Mouse (Mus musculus) stomach, embryonic 16.5 days (tissue): ENCODE results near the gene Add2. TPM values are rescaled to one million over a fixed set of nuclear protein-coding genes. Genes with fewer than 3 reads are reported as not detected.
A peak's percentile ranks its signal among the peaks of the same experiment; 100 is the strongest.
"Not testable (repeated sequence)": the region's sequence is repeated elsewhere in the genome, so short reads cannot be mapped to it uniquely, and the experiment has no call there.

Experiments
- ATAC-seq: fragments of 200-750 bp; cut with Nextera tagmentation; 2 replicates; pipeline ENCODE4 v1.8.0; 2017; ENCODE audit warnings: moderate number of reproducible peaks, moderate TSS enrichment; ENCODE audit not compliant: insufficient read depth, low FRiP score
- H3K27ac ChIP-seq: fragments of 300-500 bp; sonication (generic); 2 replicates; pipeline ENCODE4 v1.5.1; 2014; ENCODE audit warnings: low read length
- H3K27me3 ChIP-seq: fragments of 300-500 bp; sonication (generic); 2 replicates; pipeline ENCODE4 v1.6.1; 2014; ENCODE audit warnings: low read length, control low read depth, mixed read lengths; ENCODE audit not compliant: control insufficient read depth, insufficient read depth
- H3K36me3 ChIP-seq: fragments of 300-500 bp; sonication (generic); 2 replicates; pipeline ENCODE4 v1.6.1; 2014; ENCODE audit warnings: low read length; ENCODE audit not compliant: control insufficient read depth, insufficient read depth
- H3K4me1 ChIP-seq: fragments of 300-500 bp; sonication (generic); 2 replicates; pipeline ENCODE4 v1.6.1; 2014; ENCODE audit warnings: low read length, control low read depth, mixed read lengths; ENCODE audit not compliant: control insufficient read depth, insufficient read depth
- H3K4me2 ChIP-seq: fragments of 300-500 bp; sonication (generic); 2 replicates; pipeline ENCODE4 v1.6.1; 2014; ENCODE audit warnings: low read depth, low read length, mixed read lengths
- H3K4me3 ChIP-seq: fragments of 300-500 bp; sonication (generic); replicated peaks from 2 replicates; pipeline ENCODE4 v1.5.1; 2014; ENCODE audit warnings: mild to moderate bottlenecking, low read length
- H3K9ac ChIP-seq: fragments of 300-500 bp; sonication (generic); 2 replicates; pipeline ENCODE4 v1.6.1; 2014; ENCODE audit warnings: low read length
- H3K9me3 ChIP-seq: fragments of 300-500 bp; sonication (generic); replicated peaks from 2 replicates; pipeline ENCODE4 v1.6.1; 2016; ENCODE audit warnings: low read length, control low read depth; ENCODE audit not compliant: control insufficient read depth
- WGBS: fragments of 180-500 bp; shearing (Covaris S2); extraction: QIAGEN DNeasy Blood & Tissue Kit; methylation state at CpG from one replicate; pipeline ENCODE4 v1.1.7; 2014; 5-methylcytosine and 5-hydroxymethylcytosine counted together
- polyA plus RNA-seq: library from polyadenylated mRNA; unstranded; fragments of >200 nt; fragmentation: Nextera tagmentation; extraction: Ambion mirVana; gene quantifications from 2 replicates; pipeline ENCODE4 v1.2.1, GENCODE M21; 2015

Add2 gene
- 7.5 and 8.6 TPM in 2 replicates for polyA plus RNA-seq

DNA sequence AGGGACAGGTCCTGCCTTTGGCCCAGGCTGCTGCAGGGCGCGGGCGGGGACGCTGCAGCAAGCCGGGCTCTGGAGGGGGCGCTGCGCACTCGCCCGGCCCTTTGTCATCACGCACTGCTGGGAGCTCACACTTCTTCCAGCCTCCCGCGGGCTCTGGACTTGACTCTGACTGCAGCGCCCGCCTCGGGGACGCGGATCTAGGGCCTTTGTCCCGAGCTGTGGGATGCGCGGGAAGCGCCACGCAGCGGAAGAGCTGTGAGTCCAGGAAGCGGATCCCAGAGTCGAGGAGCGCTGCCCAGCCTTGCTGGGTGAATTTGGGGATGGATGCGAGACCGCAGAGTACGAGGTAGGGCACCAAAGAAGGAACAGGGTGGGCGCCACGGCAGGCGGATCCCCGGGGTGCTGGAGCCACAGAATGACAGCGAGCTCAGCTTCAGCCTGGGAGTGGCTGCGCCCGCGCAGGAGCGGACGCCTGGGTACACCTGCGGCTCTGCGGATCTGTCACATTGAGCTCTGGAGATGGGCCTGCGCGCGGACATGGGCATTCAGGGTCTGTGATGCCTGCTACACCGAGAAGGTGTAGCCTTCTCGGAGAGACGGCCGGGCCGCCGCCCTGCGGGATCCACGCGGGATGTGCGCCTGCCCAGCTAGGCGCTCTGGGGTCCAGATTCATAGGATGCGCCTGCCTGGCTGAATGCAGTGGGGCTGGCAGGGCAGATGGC lies at the start of gene Add2:
Gene Add2 (plus strand): TSS at position 81 of the 722 bp plus-strand sequence.
- Histone ChIP-seq H3K27ac (no peak within 1 kb of the TSS), H3K36me3 (no peaks in the 10 kb centered on the region), H3K27me3 (peaks cover 23% of the 10 kb centered on the region), H3K4me2 (peak within 1 kb of the TSS; percentile 89), H3K4me1 (no peaks in the 10 kb centered on the region), H3K9me3 (no peaks in the 10 kb centered on the region), H3K9ac (peak within 1 kb of the TSS; percentile 69), H3K4me3 (peak within 1 kb of the TSS; percentile 51)
- ATAC-seq, result peak; percentile 40; the same call in 1 of the 2 replicates
- WGBS, result 1% methylated on average over 56 of the region's 56 CpGs

DNA sequence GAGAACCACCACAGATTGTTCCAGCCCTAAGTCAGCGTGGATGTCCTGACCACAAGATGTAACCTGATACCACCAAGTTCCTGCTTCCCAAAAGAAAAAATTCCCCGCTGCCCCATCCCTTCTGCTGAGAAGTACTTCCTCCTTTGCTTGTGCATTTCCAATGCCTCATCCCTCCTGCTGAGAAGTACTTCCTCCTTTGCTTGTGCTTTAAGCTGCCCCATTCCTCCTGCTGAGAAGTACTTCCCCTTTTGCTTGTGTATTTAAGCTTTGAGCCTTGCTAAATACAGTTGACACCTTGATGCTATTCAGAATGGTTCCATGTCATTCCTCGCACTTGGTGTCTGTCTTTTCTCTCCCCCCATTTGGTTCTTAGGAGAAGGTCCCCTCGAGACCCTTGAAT lies 49.7 kb upstream of the Add2 start:
- 79% methylated on average over 4 of the region's 4 CpGs for WGBS
- H3K9me3 ChIP-seq, H3K36me3 ChIP-seq, H3K4me2 ChIP-seq, H3K27ac ChIP-seq, H3K27me3 ChIP-seq, H3K9ac ChIP-seq, H3K4me3 ChIP-seq, H3K4me1 ChIP-seq, ATAC-seq: not testable (repeated sequence)

DNA sequence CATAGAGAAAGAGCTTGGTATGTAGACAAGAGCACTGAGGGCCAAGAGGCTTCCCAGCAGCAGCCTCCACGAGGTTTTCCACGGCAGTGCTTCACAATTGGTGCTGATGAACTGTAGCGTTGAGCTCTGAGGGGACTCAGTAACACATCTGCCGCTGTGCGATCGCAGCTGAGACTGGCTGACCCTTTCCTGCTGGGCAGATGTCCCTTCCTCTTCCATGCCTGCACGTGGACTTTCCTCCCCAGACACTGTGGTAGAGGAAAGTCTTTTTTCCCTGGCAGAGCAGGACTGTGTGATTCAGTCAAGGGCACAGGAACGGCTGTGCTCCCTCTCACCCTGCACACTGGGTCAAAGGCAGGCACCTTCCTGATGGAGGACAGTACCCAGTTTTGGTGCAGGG lies 44.1 kb upstream of the Add2 start:
- WGBS, result 78% methylated on average over 8 of the region's 8 CpGs
- Histone ChIP-seq H3K9me3 (no peaks in the 10 kb centered on the region), H3K36me3 (no peaks in the 10 kb centered on the region), H3K9ac (no peak overlapping the region), H3K4me2 (no peak overlapping the region), H3K4me3 (no peak overlapping the region), H3K4me1 (no peaks in the 10 kb centered on the region), H3K27ac (no peak overlapping the region), H3K27me3 (no peaks in the 10 kb centered on the region)
- no peak for ATAC-seq

DNA sequence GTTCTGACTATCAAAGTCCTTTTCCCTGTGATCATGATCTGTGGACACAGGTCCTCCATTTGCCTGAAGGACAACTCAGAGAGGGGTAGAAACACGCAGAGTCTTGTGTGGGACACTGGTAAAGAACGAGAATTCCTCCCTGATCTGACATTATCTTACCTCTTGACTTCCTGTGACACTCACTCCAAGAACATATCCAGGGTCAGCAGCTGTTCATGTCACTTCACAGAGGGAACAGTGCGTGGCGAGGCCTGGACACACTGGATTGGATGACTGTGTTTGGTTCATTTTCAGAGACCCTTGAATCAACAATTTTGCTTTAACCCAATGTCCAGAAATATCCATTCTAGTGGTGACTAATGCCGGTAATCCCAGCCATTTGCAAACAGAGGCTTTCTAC lies 38.9 kb upstream of the Add2 start:
- WGBS, result 76% methylated on average over 5 of the region's 5 CpGs
- not testable (repeated sequence) for H3K4me2 ChIP-seq

DNA sequence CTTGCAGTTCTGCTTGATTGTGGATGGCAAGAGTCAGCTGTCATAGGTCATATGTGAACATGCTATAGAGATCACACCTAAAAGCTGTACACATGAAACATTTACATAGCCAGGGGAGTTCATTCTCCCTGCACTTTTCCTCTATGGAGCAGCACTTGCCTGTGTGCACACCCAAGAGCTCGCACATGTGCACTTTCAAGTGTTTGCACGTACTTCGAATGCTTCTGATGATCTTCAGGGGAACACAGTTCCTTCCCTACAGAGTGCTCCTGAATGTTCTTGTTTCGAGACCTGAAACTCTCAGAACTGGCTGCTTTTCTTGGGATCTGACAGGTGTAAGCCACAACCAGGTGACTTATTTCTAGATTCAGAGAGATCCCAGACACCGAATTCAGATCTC lies 37.7 kb upstream of the Add2 start:
- WGBS, result 82% methylated on average over 5 of the region's 5 CpGs
- not testable (repeated sequence) for ATAC-seq

More for the DNA sequence above, 38.9 kb upstream of the Add2 start:
- not testable (repeated sequence) for H3K9ac ChIP-seq, H3K36me3 ChIP-seq, ATAC-seq, H3K4me1 ChIP-seq, H3K27me3 ChIP-seq, H3K4me3 ChIP-seq, H3K9me3 ChIP-seq, H3K27ac ChIP-seq

DNA sequence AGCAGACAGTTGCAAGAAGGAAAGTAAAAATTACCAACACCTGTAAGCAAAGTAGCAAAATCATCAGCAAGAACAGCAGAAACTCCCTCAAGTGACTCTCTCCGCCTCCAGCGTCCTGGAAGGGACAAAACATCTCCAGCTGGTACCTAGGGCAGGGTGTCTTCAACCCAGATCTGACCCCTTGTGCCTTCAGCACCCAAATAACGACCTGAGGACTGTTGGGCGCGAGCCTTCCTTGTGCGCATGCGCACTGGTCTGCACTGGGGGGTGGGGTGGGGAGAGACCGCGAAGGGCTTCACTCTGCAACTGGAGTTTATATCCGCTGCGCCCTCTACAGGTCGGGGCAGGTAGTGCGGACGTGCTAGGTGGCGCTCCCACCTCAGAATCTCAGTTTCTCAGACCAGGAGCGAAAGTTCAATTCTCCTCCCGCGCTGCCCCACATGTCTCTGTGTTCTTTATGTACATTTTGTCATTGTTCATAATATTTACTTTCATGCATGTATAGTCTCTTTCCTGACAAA lies 25.0 kb upstream of the Add2 start:
- no peak for ATAC-seq
- H3K9me3 ChIP-seq, result no peaks in the 10 kb centered on the region

More for the DNA sequence above, 37.7 kb upstream of the Add2 start:
- H3K9ac ChIP-seq, H3K4me2 ChIP-seq, H3K9me3 ChIP-seq, H3K27ac ChIP-seq, H3K36me3 ChIP-seq, H3K4me3 ChIP-seq, H3K27me3 ChIP-seq, H3K4me1 ChIP-seq: not testable (repeated sequence)

DNA sequence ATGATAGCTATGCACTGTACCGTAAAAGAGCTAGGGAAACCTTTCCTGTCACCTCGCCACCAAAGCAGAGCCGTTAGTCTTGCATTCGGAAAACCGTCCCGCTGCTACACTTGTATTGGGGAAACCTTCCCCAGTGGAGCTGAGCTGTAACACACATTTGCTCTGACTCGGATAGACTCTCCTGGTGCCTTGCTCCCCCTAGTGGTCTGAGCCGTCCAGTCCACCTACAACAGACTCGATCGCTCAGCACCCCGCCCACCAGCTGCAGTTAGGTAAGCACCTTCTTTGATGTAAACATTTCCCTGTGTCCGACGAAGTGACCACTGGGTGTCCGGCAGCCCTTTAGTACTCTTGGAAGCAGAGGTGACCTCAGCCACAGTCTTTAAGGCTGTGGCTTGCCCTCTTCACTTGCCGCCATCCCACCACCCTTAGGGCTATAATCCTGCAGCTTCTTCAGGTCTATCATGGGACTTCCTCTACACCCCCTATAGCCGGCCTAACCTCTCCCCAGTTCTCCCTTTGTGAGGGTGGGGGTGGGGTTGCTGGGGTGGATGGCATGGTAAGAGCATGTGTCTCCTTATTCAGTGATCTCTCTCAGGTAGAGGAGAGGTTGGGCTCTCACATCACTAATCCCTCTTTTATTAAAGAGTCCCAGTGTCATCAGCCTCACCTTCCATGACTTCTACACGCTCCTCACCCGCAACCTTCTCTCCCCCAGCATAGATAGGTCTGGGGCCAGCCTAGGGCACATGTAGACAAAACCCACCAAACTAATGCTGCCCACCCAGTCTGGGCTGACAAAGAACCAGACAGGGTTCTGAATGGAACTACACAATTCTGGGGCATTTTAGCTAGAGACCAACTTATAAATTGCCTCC lies 24.0 kb upstream of the Add2 start:
- Histone ChIP-seq H3K4me2 (peak overlapping the region; percentile 43), H3K9me3 (no peaks in the 10 kb centered on the region), H3K27ac (no peak overlapping the region), H3K9ac (no peak overlapping the region), H3K4me1 (0 out of 2 replicates have a peak, but pooled peaks cover 2% of the 10 kb centered on the region), H3K27me3 (no peaks in the 10 kb centered on the region), H3K36me3 (no peaks in the 10 kb centered on the region), H3K4me3 (no peak overlapping the region)
- 10% methylated on average over 18 of the region's 18 CpGs for WGBS
- peak; percentile 89 for ATAC-seq

More for the DNA sequence above, 25.0 kb upstream of the Add2 start:
- Histone ChIP-seq H3K36me3 (no peaks in the 10 kb centered on the region), H3K4me3 (no peak overlapping the region), H3K4me1 (0 out of 2 replicates have a peak, but pooled peaks cover 2% of the 10 kb centered on the region), H3K27ac (no peak overlapping the region), H3K27me3 (no peaks in the 10 kb centered on the region), H3K4me2 (no peak overlapping the region), H3K9ac (no peak overlapping the region)
- WGBS, result 67% methylated on average over 18 of the region's 18 CpGs

DNA sequence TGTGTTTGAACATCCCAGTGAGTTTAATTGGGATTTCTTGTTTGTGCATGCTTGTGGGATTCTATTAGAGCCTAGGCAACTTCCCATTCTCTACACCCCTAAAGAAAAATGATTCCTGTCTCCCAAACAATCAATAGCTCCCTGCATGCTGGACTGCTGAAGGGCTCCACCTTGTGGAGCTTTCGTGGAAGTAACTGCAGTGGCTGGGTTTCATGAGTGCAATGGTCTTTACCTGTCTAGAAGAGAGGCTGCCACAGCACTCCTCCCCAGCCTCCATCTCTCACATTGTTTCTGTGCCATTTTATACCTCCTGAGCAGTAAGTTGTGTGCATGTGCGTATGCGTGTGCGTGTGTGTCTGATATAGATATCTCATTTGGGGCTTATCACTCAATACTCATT lies 18.5 kb upstream of the Add2 start:
- Histone ChIP-seq H3K36me3 (no peaks in the 10 kb centered on the region), H3K4me2 (no peak overlapping the region), H3K27me3 (no peaks in the 10 kb centered on the region), H3K27ac (no peak overlapping the region), H3K4me1 (no peaks in the 10 kb centered on the region), H3K4me3 (no peak overlapping the region), H3K9ac (no peak overlapping the region), H3K9me3 (no peaks in the 10 kb centered on the region)
- ATAC-seq, result no peak
- 27% methylated on average over 4 of the region's 4 CpGs for WGBS

DNA sequence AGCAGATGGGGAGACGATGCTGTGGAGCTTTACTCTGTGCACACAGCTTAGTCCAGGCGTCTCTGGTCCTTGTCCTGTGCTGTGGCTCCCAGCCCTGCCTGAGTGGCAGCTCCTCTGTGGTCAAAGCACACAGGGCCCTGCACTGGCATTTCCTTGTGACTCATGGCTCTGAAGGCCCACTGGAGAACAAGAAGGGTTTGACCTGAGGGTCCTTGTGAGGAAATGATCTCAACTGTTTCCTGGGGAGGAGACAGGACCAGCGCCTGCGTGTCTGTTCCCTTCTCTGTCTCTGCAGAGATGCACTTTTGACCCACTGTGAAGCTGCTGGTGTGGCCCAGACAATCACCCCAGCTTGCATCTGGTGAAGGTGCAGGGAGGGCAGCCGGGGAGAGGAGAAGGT lies 13.7 kb upstream of the Add2 start:
- H3K9ac ChIP-seq, H3K9me3 ChIP-seq, H3K27me3 ChIP-seq, H3K4me3 ChIP-seq, ATAC-seq, H3K27ac ChIP-seq, H3K4me1 ChIP-seq, H3K4me2 ChIP-seq, H3K36me3 ChIP-seq: not testable (repeated sequence)
- WGBS, result 67% methylated on average over 5 of the region's 5 CpGs
